Mouse (Mus musculus) gastrocnemius, postnatal 10 days (tissue): ENCODE measurements at regions not wholly inside any gene's neighbourhood (a gene's known extent, or its start where the extent isn't known, plus 50 kb on each side); places are given as distances from the start of the nearest gene placed in this dataset.

Source experiments
- DNase-seq: peaks from one replicate; pipeline ENCODE4 v3.0.0; 2021; ENCODE audit warnings: mixed read lengths

- DNase-seq: no peak
Observed at GRCm38 (mm10) chr1:75834361-75834760, 288.3 kb downstream of the Slc4a3 start.

- DNase-seq: no peak
Observed at GRCm38 (mm10) chr1:75839551-75840223, 293.6 kb downstream of the Slc4a3 start.

GRCm38 (mm10) chr1:75842396-75842795 is 296.3 kb downstream of the Slc4a3 start:
- DNase-seq: no peak

GRCm38 (mm10) chr1:75843326-75843725 is 297.3 kb downstream of the Slc4a3 start:
- DNase-seq: no peak

GRCm38 (mm10) chr1:75844123-75844522 is 298.1 kb downstream of the Slc4a3 start:
- DNase-seq: no peak

- DNase-seq: no peak
Observed at GRCm38 (mm10) chr1:75844529-75844928, 298.5 kb downstream of the Slc4a3 start.

GRCm38 (mm10) chr1:75844981-75845380 is 298.9 kb downstream of the Slc4a3 start:
- DNase-seq: no peak

GRCm38 (mm10) chr1:75845771-75846535 is 299.9 kb downstream of the Slc4a3 start:
- no peak for DNase-seq

GRCm38 (mm10) chr1:75847681-75848080 is 301.6 kb downstream of the Slc4a3 start:
- no peak for DNase-seq

GRCm38 (mm10) chr1:75848436-75848835 is 302.4 kb downstream of the Slc4a3 start:
- no peak for DNase-seq

- DNase-seq: no peak
Observed at GRCm38 (mm10) chr1:75850131-75850530, 304.1 kb downstream of the Slc4a3 start.

- DNase-seq: no peak
Observed at GRCm38 (mm10) chr1:75858551-75859255, 312.6 kb downstream of the Slc4a3 start.

- DNase-seq: no peak
Observed at GRCm38 (mm10) chr1:75862757-75863156, 316.7 kb downstream of the Slc4a3 start.

GRCm38 (mm10) chr1:75866556-75866955 is 320.5 kb downstream of the Slc4a3 start:
- no peak for DNase-seq

GRCm38 (mm10) chr1:75869414-75869813 is 323.3 kb downstream of the Slc4a3 start:
- no peak for DNase-seq

GRCm38 (mm10) chr1:75869846-75870245 is 323.8 kb downstream of the Slc4a3 start:
- no peak for DNase-seq

- DNase-seq: no peak
Observed at GRCm38 (mm10) chr1:75873911-75874310, 327.8 kb downstream of the Slc4a3 start.

GRCm38 (mm10) chr1:75877209-75877608 is 331.1 kb downstream of the Slc4a3 start:
- no peak for DNase-seq

- DNase-seq: no peak
Observed at GRCm38 (mm10) chr1:75885632-75886031, 339.6 kb downstream of the Slc4a3 start.

GRCm38 (mm10) chr1:75888499-75889208 is 342.6 kb downstream of the Slc4a3 start:
- no peak for DNase-seq

- DNase-seq: no peak
Observed at GRCm38 (mm10) chr1:75889847-75890591, 344.0 kb downstream of the Slc4a3 start.
